Mouse (Mus musculus) B cell, adult 2 months (primary cell): Measurements from ENCODE around the gene Slc6a21.
A peak's percentile ranks its signal among the peaks of the same experiment; 100 is the strongest.
"Not testable (repeated sequence)": the region's sequence is repeated elsewhere in the genome, so short reads cannot be mapped to it uniquely, and the experiment has no call there.

ENCODE experiments used
- DNase-seq, 2 experiments: peaks; one replicate each; pipeline ENCODE4 v3.0.0; 2022

Slc6a21 gene

GRCm38 (mm10) chr7:45277136-45277760, at the start of gene Slc6a21:
Slc6a21 (plus strand) TSS chr7:45277513.
- DNase-seq, result peak; percentile 94 to 95

DNA sequence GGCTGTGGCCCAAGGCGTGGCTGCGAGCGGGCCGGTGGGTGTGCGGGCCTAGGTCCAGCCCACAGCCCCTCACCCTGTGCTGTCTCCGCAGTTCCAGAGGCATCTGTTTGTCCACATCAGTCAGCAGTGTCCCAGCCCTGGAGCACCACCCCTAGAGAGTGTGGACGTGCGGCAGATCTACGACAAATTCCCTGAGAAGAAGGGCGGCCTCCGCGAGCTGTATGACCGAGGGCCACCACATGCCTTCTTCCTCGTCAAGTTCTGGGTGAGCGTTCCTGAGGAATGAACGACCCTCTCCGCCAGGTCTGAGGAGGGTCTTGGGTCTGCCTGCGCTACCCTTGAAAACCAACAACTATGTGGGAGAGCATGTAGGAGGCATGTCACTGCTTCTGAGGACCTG, 48.8 kb upstream of the Slc6a21 start:
- DNase-seq, result no peak

GRCm38 (mm10) chr7:45229046-45229445, 48.3 kb upstream of the Slc6a21 start:
- DNase-seq, result no peak

GRCm38 (mm10) chr7:45229459-45230203, 47.7 kb upstream of the Slc6a21 start:
- DNase-seq, result peak; percentile 61 to 71

GRCm38 (mm10) chr7:45231192-45231591, 46.1 kb upstream of the Slc6a21 start:
- DNase-seq, result no peak

DNA sequence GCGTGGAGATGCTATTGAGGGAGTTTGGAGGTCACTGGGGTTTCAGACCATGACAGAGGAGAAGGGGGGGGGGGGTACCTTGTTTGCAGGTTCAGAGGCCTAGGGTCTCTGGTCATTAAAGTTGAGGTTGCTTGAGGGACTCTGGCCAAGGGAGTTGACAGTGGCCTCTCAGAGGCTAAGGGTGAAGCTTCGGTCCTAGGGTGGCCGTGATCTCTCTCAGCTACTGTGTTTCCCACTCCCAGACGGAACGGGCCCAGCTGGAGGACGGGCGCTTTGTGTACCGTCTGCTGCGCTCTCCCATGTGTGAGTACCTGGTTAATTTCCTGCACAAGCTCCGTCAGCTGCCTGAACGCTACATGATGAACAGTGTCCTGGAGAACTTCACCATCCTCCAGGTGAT, 45.4 kb upstream of the Slc6a21 start:
- DNase-seq, result no peak

- no peak for DNase-seq
Measured at GRCm38 (mm10) chr7:45232716-45233465, 44.4 kb upstream of the Slc6a21 start.

DNA sequence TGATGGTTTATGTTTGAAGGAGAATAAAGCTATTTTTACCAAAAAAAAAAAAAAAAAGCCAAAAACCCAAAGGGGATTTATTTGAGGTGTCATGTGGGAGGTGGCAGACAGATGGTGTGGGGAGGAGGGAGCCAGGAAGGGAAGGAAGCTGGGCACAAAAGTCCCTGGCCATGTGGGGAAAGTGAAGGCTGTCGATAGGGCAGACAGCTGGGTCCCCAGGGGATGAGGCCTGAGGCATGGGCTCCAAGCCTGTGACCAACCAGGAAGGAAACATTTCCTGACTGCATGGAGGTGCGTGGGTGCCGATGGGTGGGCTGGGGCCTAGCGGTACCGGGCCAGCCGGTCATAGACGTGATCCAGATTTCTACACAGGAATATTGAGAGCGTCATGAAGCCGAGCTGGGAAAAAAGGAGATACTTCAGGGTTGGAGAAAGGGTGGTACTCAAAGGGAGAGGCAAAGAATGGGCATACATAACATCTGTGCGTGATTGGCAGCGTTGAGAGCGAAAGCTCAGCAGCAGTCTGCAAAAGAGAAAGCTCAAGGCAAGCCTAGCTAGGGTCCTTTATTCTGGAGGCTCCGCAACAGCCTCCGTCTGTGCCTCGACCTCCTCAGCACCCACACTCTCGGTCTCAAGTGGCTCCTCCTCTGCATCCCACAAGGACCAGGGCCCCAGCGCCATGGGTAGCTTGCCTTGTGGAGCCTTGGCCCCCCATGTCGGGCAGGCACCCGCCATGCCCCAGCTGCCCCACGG, 43.6 kb upstream of the Slc6a21 start:
- peak; percentile 44 to 58 for DNase-seq

- peak in 1 of 2 experiments; percentile 31 for DNase-seq
Measured at GRCm38 (mm10) chr7:45234333-45234841, 42.9 kb upstream of the Slc6a21 start.

- DNase-seq, result no peak
Measured at GRCm38 (mm10) chr7:45234922-45235571, 42.3 kb upstream of the Slc6a21 start.

DNA sequence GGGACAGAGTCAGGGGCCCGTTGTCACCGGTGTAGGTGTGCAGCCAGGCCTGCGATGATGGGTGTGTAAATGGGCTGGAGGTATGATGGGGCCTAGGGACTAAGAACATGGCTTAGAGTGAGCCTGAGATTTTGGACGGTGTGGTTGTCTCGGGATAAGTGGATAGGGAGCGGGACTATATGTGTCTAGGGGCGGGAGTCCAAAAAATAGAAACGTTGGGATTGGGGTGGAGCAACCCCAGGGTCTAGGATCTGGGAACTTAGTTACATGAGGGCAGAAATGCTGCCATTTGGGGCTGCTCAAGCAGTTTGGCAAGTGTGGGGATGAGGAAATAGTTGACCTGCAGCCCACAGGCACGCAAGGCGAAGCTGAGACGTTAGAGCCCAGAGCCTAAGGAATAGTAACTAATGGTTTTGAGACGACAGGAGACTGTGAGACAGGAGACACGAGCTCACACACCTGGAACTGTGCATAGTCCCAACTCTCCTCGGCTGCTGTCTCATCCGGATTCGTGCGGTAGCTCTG, 41.6 kb upstream of the Slc6a21 start:
- no peak for DNase-seq

DNA sequence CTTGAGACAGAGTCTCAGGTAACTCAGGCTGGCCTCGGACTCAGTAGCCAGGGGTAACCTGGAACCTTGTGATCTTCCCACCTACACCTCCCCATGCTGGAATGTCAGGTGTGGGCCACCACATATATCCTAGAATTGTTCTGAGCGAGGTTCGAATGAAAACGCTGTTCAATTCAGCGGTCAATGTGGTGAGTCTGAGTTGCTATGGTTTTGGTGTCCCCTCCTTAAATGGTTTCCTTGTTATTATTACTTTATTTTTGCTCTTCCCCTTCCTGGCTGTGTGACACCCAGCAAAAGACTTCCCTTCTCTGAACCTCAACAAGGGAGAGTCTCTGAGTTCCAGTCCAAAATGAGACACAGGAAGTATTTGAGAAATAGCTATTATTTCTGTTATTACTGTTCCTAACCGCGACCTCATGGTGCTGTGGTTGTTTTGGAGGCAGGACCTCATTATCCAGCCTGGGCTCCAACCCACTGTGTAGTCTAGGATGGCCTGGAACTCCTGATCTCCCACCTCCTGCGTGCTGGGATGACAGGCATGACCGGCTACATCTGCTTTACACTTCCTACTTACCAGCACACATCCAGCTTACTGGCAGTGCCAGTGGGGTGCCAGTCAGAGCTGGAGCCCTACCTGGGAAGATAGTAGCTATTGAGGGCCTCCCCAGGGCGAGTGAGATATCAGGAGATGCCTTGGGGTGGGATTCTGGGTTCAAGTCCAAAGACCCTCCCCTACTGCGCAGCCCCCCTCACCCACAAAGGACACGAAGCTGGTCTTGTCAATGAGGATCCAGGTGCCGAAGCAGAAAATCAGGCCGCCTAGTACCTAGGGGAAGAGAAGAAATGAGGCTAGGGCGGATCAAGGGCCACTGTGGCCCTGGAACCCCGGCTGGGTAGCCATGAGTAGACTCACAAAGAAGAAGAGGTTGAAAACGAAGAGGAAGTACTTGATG, 39.3 kb upstream of the Slc6a21 start:
- peak in 1 of 2 experiments; percentile 31 for DNase-seq

DNA sequence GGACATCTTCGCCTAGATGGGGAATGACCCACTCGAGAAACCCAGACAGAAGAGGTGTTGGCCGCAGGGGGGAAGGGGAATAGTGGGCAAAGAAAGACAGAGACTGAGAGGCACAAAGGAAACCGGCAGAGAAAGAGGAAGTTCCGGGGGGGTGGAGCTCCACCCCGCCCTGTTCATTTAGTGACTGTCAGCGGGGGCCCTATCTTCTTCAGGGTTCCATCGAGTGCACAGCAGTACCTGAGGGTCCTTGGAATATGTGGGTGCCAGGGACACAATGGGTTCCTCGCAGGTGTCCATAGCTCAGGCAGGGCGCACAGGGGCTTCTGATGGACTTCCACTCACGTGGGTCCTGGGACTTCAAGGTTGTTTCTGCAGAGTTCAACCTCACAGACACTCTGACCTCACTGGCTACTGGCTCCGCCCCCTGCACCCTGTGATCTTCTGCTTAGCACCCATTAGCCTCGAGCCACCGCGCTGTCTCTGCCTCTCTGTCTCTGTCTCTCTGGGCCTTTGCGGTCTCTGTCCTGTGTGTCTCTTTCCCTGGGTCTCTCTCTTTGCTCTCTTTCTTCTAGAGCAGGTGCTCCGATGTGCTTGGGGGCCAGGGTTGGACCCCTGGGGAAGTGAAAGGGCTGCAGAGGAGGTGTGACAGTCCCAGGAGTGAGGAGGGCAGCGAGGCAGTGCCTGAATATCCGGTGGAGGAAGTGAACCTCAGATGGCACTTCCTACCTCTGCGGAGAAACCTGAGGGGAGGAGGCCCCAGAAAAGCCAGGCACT, 38.4 kb upstream of the Slc6a21 start, which contains the start of gene Cd37:
Cd37 (minus strand) TSS at position 393 of the 774 bp plus-strand sequence.
- DNase-seq, result peak; percentile 86 to 87

- DNase-seq, result no peak
Measured at GRCm38 (mm10) chr7:45240109-45240508, 37.2 kb upstream of the Slc6a21 start.

DNA sequence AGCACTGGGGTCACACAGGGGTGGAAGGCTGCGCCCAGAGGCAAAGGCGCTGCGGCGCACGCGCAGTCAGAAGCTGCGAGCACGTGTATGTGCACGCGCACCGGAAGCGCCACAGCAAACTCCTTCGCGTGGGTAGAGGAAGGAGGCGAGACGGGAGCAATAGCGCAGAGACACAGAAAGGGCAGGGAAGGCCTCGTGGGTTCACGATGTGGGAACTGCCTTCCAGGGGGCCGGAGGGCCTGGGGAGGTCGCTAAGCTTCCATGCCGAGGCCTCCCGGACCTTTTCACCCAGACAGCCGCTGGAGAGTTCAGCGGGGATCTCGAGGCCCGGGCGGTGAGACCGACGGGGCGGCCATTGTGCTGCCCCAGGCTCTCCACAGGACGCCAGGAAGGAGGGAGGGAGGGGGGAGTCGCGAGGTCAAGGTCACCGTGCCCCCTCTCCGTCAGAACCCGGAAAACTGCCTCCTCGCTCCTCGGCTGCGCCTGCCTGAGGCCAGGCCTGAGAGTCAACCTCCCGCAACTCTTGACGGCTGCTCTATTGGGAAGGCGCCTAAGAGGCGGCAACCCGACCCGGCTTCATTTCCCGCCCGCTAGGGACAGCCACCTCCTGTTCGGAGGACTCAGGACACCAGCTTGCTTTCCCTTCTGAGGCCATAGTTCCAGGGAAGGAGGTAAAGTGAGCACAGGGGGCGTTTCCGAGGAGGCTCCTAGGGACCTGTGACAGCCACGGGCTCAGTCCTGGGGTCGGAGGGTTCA, 36.5 kb upstream of the Slc6a21 start, which contains the start of gene Slc6a16:
Slc6a16 (plus strand) TSS at position 453 of the 756 bp plus-strand sequence.
- DNase-seq, result no peak

GRCm38 (mm10) chr7:45241389-45241749, 35.9 kb upstream of the Slc6a21 start:
- no peak for DNase-seq

- peak in 1 of 2 experiments; percentile 24 for DNase-seq
Measured at GRCm38 (mm10) chr7:45247666-45248065, 29.6 kb upstream of the Slc6a21 start.

- DNase-seq, result no peak
Measured at GRCm38 (mm10) chr7:45253806-45254205, 23.5 kb upstream of the Slc6a21 start.

- DNase-seq, result not testable (repeated sequence)
Measured at GRCm38 (mm10) chr7:45255822-45256221, 21.5 kb upstream of the Slc6a21 start.
